Mouse (Mus musculus) megakaryocyte, embryonic 14.5 days (primary cell): ENCODE results near the gene Unc13d.
"Not testable (repeated sequence)": the region's sequence is repeated elsewhere in the genome, so short reads cannot be mapped to it uniquely, and the experiment has no call there.

ENCODE experiments used
- FLI1 ChIP-seq: IDR thresholded peaks from 2 replicates; pipeline ENCODE4 v1.6.1; 2012; ENCODE audit warnings: low read length, inconsistent platforms, mixed read lengths
- GATA1 ChIP-seq: IDR thresholded peaks from 3 replicates; pipeline ENCODE4 v1.6.1; 2012; ENCODE audit warnings: mixed read lengths, low read length, inconsistent platforms, borderline replicate concordance

DNA sequence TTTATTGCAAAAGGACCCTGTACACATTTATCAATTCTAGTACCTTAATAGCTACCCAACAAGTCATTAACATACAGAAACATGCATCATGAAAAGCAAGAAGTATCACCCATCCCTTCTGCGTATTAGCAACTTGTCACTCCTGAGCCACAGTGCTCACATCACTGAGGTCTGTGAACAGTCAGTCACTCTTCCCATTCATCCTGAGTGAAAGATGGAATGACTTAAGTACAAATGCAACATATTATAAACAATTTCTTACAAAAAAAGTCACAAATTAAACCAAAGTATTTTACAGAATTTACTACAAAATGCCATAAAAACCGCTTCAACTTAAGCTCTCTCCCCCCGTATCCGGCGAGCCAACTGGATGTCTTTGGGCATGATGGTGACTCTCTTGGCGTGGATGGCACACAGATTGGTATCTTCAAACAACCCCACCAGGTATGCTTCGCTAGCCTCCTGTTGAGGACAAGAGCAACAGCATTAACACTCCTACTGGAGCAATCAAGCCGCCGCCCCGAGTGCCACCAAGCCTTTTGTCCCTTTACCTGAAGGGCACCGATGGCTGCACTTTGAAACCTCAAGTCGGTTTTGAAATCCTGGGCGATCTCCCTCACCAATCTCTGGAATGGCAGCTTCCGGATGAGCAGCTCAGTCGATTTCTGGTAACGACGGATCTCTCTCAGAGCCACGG is 54.5 kb downstream of the Unc13d start:
- TF ChIP-seq GATA1, FLI1: not testable (repeated sequence)
